Mouse (Mus musculus) heart, postnatal 0 days (tissue): ENCODE results near the gene Stk39. TPM values are rescaled to one million over a fixed set of nuclear protein-coding genes. Genes with fewer than 3 reads are reported as not detected.

Experiments
- ATAC-seq: fragments of 200-750 bp; cut with Nextera tagmentation; 2 replicates; pipeline ENCODE4 v1.8.0; 2017; ENCODE audit warnings: low read depth, moderate number of reproducible peaks, moderate library complexity; ENCODE audit not compliant: insufficient read depth
- DNase-seq: peaks from one replicate; pipeline ENCODE4 v3.0.0-alpha.2; 2016; ENCODE audit warnings: low spot score
- H3K27ac ChIP-seq: fragments of 300-500 bp; sonication (generic); 2 replicates; pipeline ENCODE4 v1.5.1; 2014; ENCODE audit warnings: low read depth, mild to moderate bottlenecking
- H3K27me3 ChIP-seq: fragments of 300-500 bp; sonication (generic); 2 replicates; pipeline ENCODE4 v1.6.1; 2014; ENCODE audit warnings: low read length, mixed read lengths; ENCODE audit not compliant: control insufficient read depth, insufficient read depth
- H3K36me3 ChIP-seq: fragments of 300-500 bp; sonication (generic); replicated peaks from 2 replicates; pipeline ENCODE4 v1.6.1; 2014; ENCODE audit warnings: low read length, mixed read lengths; ENCODE audit not compliant: control insufficient read depth, insufficient read depth
- H3K4me1 ChIP-seq: fragments of 300-500 bp; sonication (generic); 2 replicates; pipeline ENCODE4 v1.6.1; 2014; ENCODE audit warnings: antibody characterized with exemption; ENCODE audit not compliant: control insufficient read depth, insufficient read depth
- H3K4me2 ChIP-seq: fragments of 300-500 bp; sonication (generic); 2 replicates; pipeline ENCODE4 v1.6.1; 2014; ENCODE audit warnings: low read depth, mild to moderate bottlenecking, low read length, moderate library complexity
- H3K4me3 ChIP-seq: fragments of 300-500 bp; sonication (generic); 2 replicates; pipeline ENCODE4 v1.5.1; 2014; ENCODE audit warnings: low read depth, low read length
- H3K9ac ChIP-seq: fragments of 300-500 bp; sonication (generic); replicated peaks from 2 replicates; pipeline ENCODE4 v1.6.1; 2014; ENCODE audit warnings: low read depth, low read length, mixed read lengths
- H3K9me3 ChIP-seq: fragments of 300-500 bp; sonication (generic); replicated peaks from 2 replicates; pipeline ENCODE4 v1.6.1; 2016; ENCODE audit warnings: low read length; ENCODE audit not compliant: control insufficient read depth
- CTCF ChIP-seq: IDR thresholded peaks from 2 replicates; pipeline ENCODE4 v1.5.1; 2016; ENCODE audit warnings: antibody characterized with exemption, control low read depth, low read depth
- EP300 ChIP-seq: IDR thresholded peaks from 2 replicates; pipeline ENCODE4 v1.6.1; 2016; ENCODE audit warnings: antibody characterized with exemption, low read depth
- WGBS: fragments of 180-500 bp; shearing (Covaris S2); extraction: QIAGEN DNeasy Blood & Tissue Kit; methylation state at CpG from one replicate; pipeline ENCODE4 v1.1.7; 2014; 5-methylcytosine and 5-hydroxymethylcytosine counted together
- polyA plus RNA-seq: library from polyadenylated mRNA; unstranded; fragments of >200 nt; fragmentation: Nextera tagmentation; extraction: Ambion mirVana; gene quantifications from 2 replicates; pipeline ENCODE4 v1.2.1, GENCODE M21; 2015
- total RNA-seq: library from RNA; depleted of rRNA; stranded (reverse); fragments of >200 nt; gene quantifications from 2 replicates; pipeline ENCODE4 v1.2.3, GENCODE M21; 2014; ENCODE audit warnings: low replicate concordance

Stk39 gene
- total and polyA plus RNA-seq, 2 experiments from 2014 or later, result 81.8 to 93.2 TPM

DNA sequence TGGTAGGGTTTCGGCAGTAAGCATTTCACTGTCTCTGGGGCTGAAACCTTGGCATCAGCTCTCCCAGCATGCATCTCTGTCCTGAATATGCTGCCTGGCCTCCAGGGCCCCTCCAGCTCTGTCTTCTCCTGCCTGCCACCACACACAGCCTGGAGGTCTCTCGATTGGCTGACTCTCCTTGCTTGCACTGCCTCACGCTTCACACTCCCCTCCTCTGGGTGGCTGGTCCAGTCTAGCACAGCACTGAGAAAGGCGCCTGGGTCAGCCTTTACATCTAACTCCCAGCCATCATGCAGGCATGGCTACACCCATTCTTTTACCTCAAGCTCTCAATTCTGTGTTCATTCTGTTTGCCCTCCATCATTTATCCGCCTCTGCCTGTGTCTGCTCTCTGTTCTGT lies 153.6 kb downstream of the Stk39 start:
- Histone ChIP-seq H3K36me3 (peaks cover 9% of the 10 kb centered on the region), H3K27me3 (no peaks in the 10 kb centered on the region), H3K27ac (no peak overlapping the region), H3K9me3 (no peaks in the 10 kb centered on the region), H3K9ac (no peak overlapping the region), H3K4me3 (no peak overlapping the region), H3K4me1 (peaks cover 17% of the 10 kb centered on the region; the same call in 1 of the 2 replicates), H3K4me2 (no peak overlapping the region)
- TF ChIP-seq EP300 (no peak), CTCF (no peak)
- ATAC-seq, result no peak
- WGBS, result 80% methylated on average over 5 of the region's 5 CpGs
- no peak for DNase-seq

DNA sequence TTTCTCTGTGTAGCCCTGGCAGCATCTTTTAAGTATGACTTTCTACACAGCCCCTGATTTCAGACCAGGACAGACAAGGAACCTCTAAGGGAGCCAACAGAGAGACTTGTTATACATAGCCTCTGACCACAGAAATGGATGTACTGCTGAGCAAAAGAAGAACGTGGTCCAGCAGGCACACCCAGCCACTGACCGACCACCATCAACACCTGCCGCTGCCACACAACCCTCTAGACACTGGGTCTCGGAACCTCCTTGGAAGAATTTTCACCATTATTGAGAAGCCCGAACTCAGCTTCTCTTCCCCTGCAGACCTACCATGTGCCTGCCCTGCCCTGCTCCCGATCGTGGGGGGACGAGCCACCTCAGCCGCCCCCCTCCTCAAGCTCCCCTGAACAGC lies 154.2 kb downstream of the Stk39 start:
- H3K4me3 ChIP-seq, result no peak overlapping the region
- 86% methylated on average over 9 of the region's 9 CpGs for WGBS

DNA sequence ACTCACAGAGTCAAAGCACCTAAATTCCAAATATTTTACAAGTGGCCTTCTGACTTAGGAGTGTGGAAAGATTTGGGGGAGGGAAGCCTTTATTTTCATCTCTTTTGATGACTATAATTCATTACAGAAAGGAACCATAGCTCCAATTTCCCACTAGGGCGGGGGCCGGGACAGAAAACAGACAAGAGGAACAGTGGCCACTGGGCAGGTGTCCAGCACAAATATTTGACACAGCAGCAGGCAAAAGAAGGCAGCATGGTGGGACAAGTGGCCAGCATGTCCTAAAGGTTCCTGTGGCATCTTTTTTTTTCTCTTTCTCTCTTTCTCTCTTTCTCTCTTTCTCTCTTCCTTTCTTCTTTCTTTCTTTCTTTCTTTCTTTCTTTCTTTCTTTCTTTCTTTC lies 154.6 kb downstream of the Stk39 start:
- peaks cover 17% of the 10 kb centered on the region; the same call in 1 of the 2 replicates for H3K4me1 ChIP-seq
- H3K9ac ChIP-seq, result no peak overlapping the region
- DNase-seq (no peak), ATAC-seq (no peak)
- TF ChIP-seq EP300, result no peak
- TF ChIP-seq CTCF, result no peak
- no peaks in the 10 kb centered on the region for H3K27me3 ChIP-seq
- 15% methylated on average over 2 of the region's 2 CpGs for WGBS
- H3K27ac ChIP-seq, result no peak overlapping the region
- no peak overlapping the region for H3K4me2 ChIP-seq
- H3K9me3 ChIP-seq, result no peaks in the 10 kb centered on the region
- H3K4me3 ChIP-seq, result no peak overlapping the region
- H3K36me3 ChIP-seq, result peaks cover 17% of the 10 kb centered on the region

More for the DNA sequence above, 154.2 kb downstream of the Stk39 start:
- no peak for DNase-seq
- Histone ChIP-seq H3K27ac (no peak overlapping the region), H3K27me3 (no peaks in the 10 kb centered on the region), H3K9ac (no peak overlapping the region), H3K4me2 (no peak overlapping the region), H3K36me3 (peaks cover 13% of the 10 kb centered on the region), H3K4me1 (peaks cover 17% of the 10 kb centered on the region; the same call in 1 of the 2 replicates), H3K9me3 (no peaks in the 10 kb centered on the region)
- ATAC-seq, result no peak
- TF ChIP-seq EP300, result no peak
- no peak for TF ChIP-seq CTCF

DNA sequence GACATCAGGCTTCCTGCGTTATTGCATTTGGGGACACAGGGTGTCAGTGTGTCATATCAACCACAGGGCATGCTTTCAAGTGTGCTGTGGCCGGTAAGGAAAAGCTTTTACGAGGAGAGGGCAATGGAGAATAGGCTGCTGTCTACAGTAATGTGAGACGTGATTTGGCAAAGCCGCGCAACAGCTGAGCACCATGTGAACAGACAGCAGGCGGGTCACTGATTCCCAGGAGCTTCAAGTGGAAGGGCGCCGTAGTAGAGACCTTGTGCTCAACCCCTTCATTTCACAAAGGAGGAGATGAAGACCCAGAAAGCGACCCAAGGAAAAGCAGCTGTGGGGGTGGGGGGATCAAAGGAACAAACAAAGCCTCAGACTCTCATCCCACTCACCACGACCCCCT lies 156.8 kb downstream of the Stk39 start:
- no peak overlapping the region for H3K27ac ChIP-seq
- H3K27me3 ChIP-seq, result no peaks in the 10 kb centered on the region
- peaks cover 13% of the 10 kb centered on the region; the same call in 1 of the 2 replicates for H3K4me1 ChIP-seq
- peaks cover 36% of the 10 kb centered on the region for H3K36me3 ChIP-seq
- no peak; the same call in 1 of the 2 replicates for ATAC-seq
- TF ChIP-seq CTCF (no peak), EP300 (no peak)
- no peak overlapping the region for H3K4me2 ChIP-seq
- H3K4me3 ChIP-seq, result no peak overlapping the region
- no peak for DNase-seq
- WGBS, result 61% methylated on average over 11 of the region's 11 CpGs
- no peak overlapping the region for H3K9ac ChIP-seq
- H3K9me3 ChIP-seq, result 0 out of 2 replicates have a peak, but pooled peaks cover 3% of the 10 kb centered on the region

DNA sequence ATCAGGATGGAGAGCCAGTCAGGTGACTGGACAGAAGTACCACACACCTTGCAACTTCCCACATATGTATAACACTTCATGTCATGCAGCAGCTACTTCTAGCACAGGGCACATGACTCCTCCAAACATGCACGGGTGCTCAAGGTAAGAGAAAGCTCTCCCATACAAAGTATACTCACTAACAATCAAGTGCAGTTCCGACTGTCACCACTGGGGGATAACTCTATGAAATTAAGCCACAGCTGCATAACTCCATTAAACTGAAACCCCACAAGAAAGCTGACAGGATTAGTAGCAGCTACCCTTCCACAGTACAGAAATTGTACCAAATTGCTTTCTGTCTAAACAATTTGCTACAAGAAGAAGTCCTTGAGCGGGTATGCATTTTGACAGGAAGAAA lies 161.9 kb downstream of the Stk39 start:
- 0 out of 2 replicates have a peak, but pooled peaks cover 4% of the 10 kb centered on the region for H3K9me3 ChIP-seq
- H3K4me1 ChIP-seq, result no peaks in the 10 kb centered on the region
- H3K4me3 ChIP-seq, result no peak overlapping the region
- ATAC-seq (no peak), DNase-seq (no peak)
- no peak overlapping the region for H3K4me2 ChIP-seq
- TF ChIP-seq CTCF (peak; percentile 14; the same call in 1 of the 2 replicates), EP300 (no peak)
- H3K27me3 ChIP-seq, result no peaks in the 10 kb centered on the region
- WGBS, result 87% methylated on average over 3 of the region's 3 CpGs
- no peak overlapping the region for H3K9ac ChIP-seq
- H3K36me3 ChIP-seq, result peaks cover 68% of the 10 kb centered on the region
- no peak overlapping the region for H3K27ac ChIP-seq

DNA sequence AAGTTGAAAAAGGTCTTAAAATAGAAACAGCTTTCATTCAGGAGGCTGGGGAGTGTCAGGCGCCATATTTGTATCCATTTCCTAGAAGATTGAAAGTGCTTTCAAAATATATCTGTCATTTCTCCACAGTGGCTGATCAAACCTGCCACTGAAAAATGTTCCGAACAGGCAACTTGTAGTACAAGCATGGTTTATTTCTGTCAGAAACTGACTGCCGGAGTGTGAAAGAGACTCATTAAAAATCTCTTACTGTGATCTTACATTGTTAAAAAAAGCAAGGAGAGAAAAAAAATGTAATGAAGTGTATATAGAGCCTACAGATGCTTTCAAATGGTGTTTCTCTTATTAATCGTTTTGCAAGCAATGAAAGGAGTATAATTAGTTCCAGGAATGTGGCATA lies 165.5 kb downstream of the Stk39 start:
- WGBS, result 77% methylated on average over 4 of the region's 4 CpGs
- Histone ChIP-seq H3K4me3 (no peak overlapping the region), H3K27me3 (no peaks in the 10 kb centered on the region), H3K27ac (no peak overlapping the region), H3K4me1 (no peaks in the 10 kb centered on the region), H3K4me2 (no peak overlapping the region), H3K36me3 (peaks cover 75% of the 10 kb centered on the region), H3K9me3 (0 out of 2 replicates have a peak, but pooled peaks cover 4% of the 10 kb centered on the region), H3K9ac (no peak overlapping the region)
- ATAC-seq (no peak), DNase-seq (no peak)
- TF ChIP-seq CTCF (no peak), EP300 (no peak)
